ENCODE assay signal across 21 mouse cellular contexts in genomic region chr5:66253219-66253618, GRCm38 (mm10). TPM values are rescaled to one million over a fixed set of nuclear protein-coding genes. Genes with fewer than 3 reads are reported as not detected.
DNase-seq lines count a peak whose midpoint lies in the region; ATAC-seq and TF ChIP-seq lines count a peak whose summit lies in the region.
"Had no signal": no experiment of that assay in that cellular context is flagged by ENCODE, and none has a peak within 500 bp of the region (broad histone marks: within the 10 kb centered on the region; RNA-seq: fewer than 3 reads in every experiment).

No protein-coding gene starts in this region.

- no peaks in the 10 kb centered on the region for H3K4me1 ChIP-seq in forebrain, postnatal 0 days (ENCODE audit: insufficient read depth)
- H3K4me1 ChIP-seq in forebrain, embryonic 13.5 days, result no peaks in the 10 kb centered on the region
- no peaks in the 10 kb centered on the region for H3K4me1 ChIP-seq in kidney, postnatal 0 days (replicated peaks; ENCODE audit: insufficient read depth, low read length)
- H3K4me1 ChIP-seq in kidney, embryonic 14.5 days (ENCODE audit: control insufficient read depth, insufficient read depth, low read length), result no peaks in the 10 kb centered on the region
- no peaks in the 10 kb centered on the region for H3K4me1 ChIP-seq in midbrain, postnatal 0 days (ENCODE audit: insufficient read depth, low read length)
- 0 out of 2 replicates have a peak, but pooled peaks cover 2% of the 10 kb centered on the region for H3K4me1 ChIP-seq in midbrain, embryonic 16.5 days (ENCODE audit: control insufficient read depth, insufficient read depth, low read length)
- H3K4me1 ChIP-seq: embryonic facial prominence, embryonic 12.5 days; heart, embryonic 13.5 days; limb, embryonic 13.5 days; midbrain, embryonic 12.5 days had no signal

- no peaks in the 10 kb centered on the region for H3K9me3 ChIP-seq in forebrain, postnatal 0 days (ENCODE audit: low read length)
- no peaks in the 10 kb centered on the region for H3K9me3 ChIP-seq in forebrain, embryonic 13.5 days (replicated peaks)
- H3K9me3 ChIP-seq in kidney, postnatal 0 days (replicated peaks; ENCODE audit: low read length), result no peaks in the 10 kb centered on the region
- no peaks in the 10 kb centered on the region for H3K9me3 ChIP-seq in kidney, embryonic 14.5 days (ENCODE audit: control insufficient read depth, low read length)
- H3K9me3 ChIP-seq in midbrain, postnatal 0 days (ENCODE audit: low read length), result no peaks in the 10 kb centered on the region
- H3K9me3 ChIP-seq in midbrain, embryonic 16.5 days (replicated peaks; ENCODE audit: control insufficient read depth, low read length, poor library complexity, severe bottlenecking), result no peaks in the 10 kb centered on the region
- H3K9me3 ChIP-seq: embryonic facial prominence, embryonic 12.5 days; heart, embryonic 13.5 days; limb, embryonic 13.5 days; midbrain, embryonic 12.5 days had no signal

- no peak overlapping the region for H3K9ac ChIP-seq in forebrain, postnatal 0 days
- H3K9ac ChIP-seq in forebrain, embryonic 13.5 days, result no peak overlapping the region
- H3K9ac ChIP-seq in kidney, postnatal 0 days (ENCODE audit: low read depth, low read length), result no peak overlapping the region
- no peak overlapping the region for H3K9ac ChIP-seq in kidney, embryonic 14.5 days (ENCODE audit: low read depth, low read length)
- no peak overlapping the region for H3K9ac ChIP-seq in midbrain, postnatal 0 days (replicated peaks; ENCODE audit: low read length, poor library complexity, severe bottlenecking)
- no peak overlapping the region for H3K9ac ChIP-seq in midbrain, embryonic 16.5 days (ENCODE audit: low read depth, low read length)
- H3K9ac ChIP-seq: embryonic facial prominence, embryonic 12.5 days; heart, embryonic 13.5 days; limb, embryonic 13.5 days; liver, embryonic 14.5 days; midbrain, embryonic 12.5 days had no signal

- H3K36me3 ChIP-seq in forebrain, postnatal 0 days (ENCODE audit: insufficient read depth), result no peaks in the 10 kb centered on the region
- no peaks in the 10 kb centered on the region for H3K36me3 ChIP-seq in forebrain, embryonic 13.5 days (ENCODE audit: poor library complexity, severe bottlenecking)
- no peaks in the 10 kb centered on the region for H3K36me3 ChIP-seq in kidney, postnatal 0 days (ENCODE audit: insufficient read depth, low read length)
- no peaks in the 10 kb centered on the region for H3K36me3 ChIP-seq in kidney, embryonic 14.5 days (ENCODE audit: control insufficient read depth, insufficient read depth, low read length)
- H3K36me3 ChIP-seq in midbrain, postnatal 0 days (ENCODE audit: insufficient read depth, low read length), result no peaks in the 10 kb centered on the region
- H3K36me3 ChIP-seq in midbrain, embryonic 16.5 days (ENCODE audit: control insufficient read depth, insufficient read depth, low read length), result no peaks in the 10 kb centered on the region
- H3K36me3 ChIP-seq: embryonic facial prominence, embryonic 12.5 days; heart, embryonic 13.5 days; limb, embryonic 13.5 days; midbrain, embryonic 12.5 days had no signal

- no peak overlapping the region for H3K4me3 ChIP-seq in forebrain, postnatal 0 days (ENCODE audit: low read depth, low read length)
- no peak overlapping the region for H3K4me3 ChIP-seq in forebrain, embryonic 13.5 days
- H3K4me3 ChIP-seq in kidney, postnatal 0 days (replicated peaks; ENCODE audit: low read depth, low read length), result no peak overlapping the region
- no peak overlapping the region for H3K4me3 ChIP-seq in kidney, embryonic 14.5 days (ENCODE audit: low read length)
- no peak overlapping the region for H3K4me3 ChIP-seq in midbrain, postnatal 0 days (ENCODE audit: low read depth, low read length)
- no peak overlapping the region for H3K4me3 ChIP-seq in midbrain, embryonic 16.5 days (ENCODE audit: low read depth, low read length)
- H3K4me3 ChIP-seq: embryonic facial prominence, embryonic 12.5 days; heart, embryonic 13.5 days; limb, embryonic 13.5 days; midbrain, embryonic 12.5 days had no signal

- peak; percentile 49 for DNase-seq in forebrain, postnatal 0 days
- peak; percentile 22 for DNase-seq in kidney, postnatal 0 days (ENCODE audit: low spot score)
- DNase-seq in midbrain, postnatal 0 days (ENCODE audit: low spot score), result peak; percentile 52
- DNase-seq in adrenal gland, postnatal 10 days, result no peak
- DNase-seq: B cell, adult 2 months; cerebellum, adult 11 months; gastrocnemius, postnatal 25 days; kidney, postnatal 10 days; layer of hippocampus, adult 9-11 months; lung, postnatal 4 days; spleen, adult 18-20 months; thymus, adult 2 months had no signal

- no peak for ATAC-seq in forebrain, postnatal 0 days
- no peak for ATAC-seq in forebrain, embryonic 13.5 days
- no peak for ATAC-seq in kidney, postnatal 0 days (replicated peaks; ENCODE audit: low FRiP score, low read depth)
- ATAC-seq in kidney, embryonic 14.5 days (ENCODE audit: low FRiP score, low TSS enrichment), result no peak
- no peak for ATAC-seq in midbrain, postnatal 0 days (ENCODE audit: low FRiP score)
- ATAC-seq in midbrain, embryonic 16.5 days, result no peak
- ATAC-seq: inflammation-experienced regulatory T-cells, adult 6 months had no signal

- TF ChIP-seq CTCF in forebrain, postnatal 0 days (IDR thresholded peaks at IDR 0.05; ENCODE audit: low read depth), result peak; percentile 46
- peak; percentile 52 for TF ChIP-seq CTCF in kidney, postnatal 0 days (IDR thresholded peaks at IDR 0.05; ENCODE audit: low read depth)
- TF ChIP-seq CTCF in midbrain, postnatal 0 days (IDR thresholded peaks at IDR 0.05), result peak; percentile 68

- no peak overlapping the region for H3K4me2 ChIP-seq in forebrain, postnatal 0 days (ENCODE audit: low read depth)
- H3K4me2 ChIP-seq in forebrain, embryonic 13.5 days, result no peak overlapping the region
- H3K4me2 ChIP-seq in kidney, postnatal 0 days (ENCODE audit: low read length), result no peak overlapping the region
- H3K4me2 ChIP-seq in kidney, embryonic 14.5 days (replicated peaks; ENCODE audit: low read depth, low read length), result no peak overlapping the region
- no peak overlapping the region for H3K4me2 ChIP-seq in midbrain, postnatal 0 days (ENCODE audit: low read depth, low read length, poor library complexity, severe bottlenecking)
- H3K4me2 ChIP-seq in midbrain, embryonic 16.5 days (ENCODE audit: low read length), result no peak overlapping the region
- H3K4me2 ChIP-seq: embryonic facial prominence, embryonic 12.5 days; heart, embryonic 13.5 days; limb, embryonic 13.5 days; midbrain, embryonic 12.5 days had no signal

- 57% methylated on average over 5 of the region's 5 CpGs for WGBS in forebrain, postnatal 0 days
- WGBS in forebrain, embryonic 13.5 days, result 69% methylated on average over 5 of the region's 5 CpGs
- 61% methylated on average over 5 of the region's 5 CpGs for WGBS in kidney, postnatal 0 days
- WGBS in kidney, embryonic 14.5 days, result 71% methylated on average over 5 of the region's 5 CpGs
- WGBS in midbrain, postnatal 0 days, result 47% methylated on average over 5 of the region's 5 CpGs
- WGBS in midbrain, embryonic 16.5 days, result 58% methylated on average over 5 of the region's 5 CpGs

- no peaks in the 10 kb centered on the region for H3K27me3 ChIP-seq in forebrain, postnatal 0 days (ENCODE audit: insufficient read depth, low read length)
- H3K27me3 ChIP-seq in forebrain, embryonic 13.5 days, result no peaks in the 10 kb centered on the region
- no peaks in the 10 kb centered on the region for H3K27me3 ChIP-seq in kidney, postnatal 0 days (ENCODE audit: insufficient read depth, low read length)
- H3K27me3 ChIP-seq in kidney, embryonic 14.5 days (ENCODE audit: control insufficient read depth, insufficient read depth, low read length), result no peaks in the 10 kb centered on the region
- no peaks in the 10 kb centered on the region for H3K27me3 ChIP-seq in midbrain, postnatal 0 days (ENCODE audit: insufficient read depth, low read length)
- no peaks in the 10 kb centered on the region for H3K27me3 ChIP-seq in midbrain, embryonic 16.5 days (ENCODE audit: control insufficient read depth, insufficient read depth, low read depth, low read length)
- H3K27me3 ChIP-seq: embryonic facial prominence, embryonic 12.5 days; heart, embryonic 13.5 days; limb, embryonic 13.5 days; midbrain, embryonic 12.5 days had no signal

- no peak overlapping the region for H3K27ac ChIP-seq in forebrain, postnatal 0 days (ENCODE audit: low read depth, low read length)
- no peak overlapping the region for H3K27ac ChIP-seq in forebrain, embryonic 13.5 days
- H3K27ac ChIP-seq in kidney, postnatal 0 days, result no peak overlapping the region
- H3K27ac ChIP-seq in kidney, embryonic 14.5 days (ENCODE audit: low read depth, low read length), result no peak overlapping the region
- no peak overlapping the region for H3K27ac ChIP-seq in midbrain, postnatal 0 days (ENCODE audit: low read depth, low read length)
- H3K27ac ChIP-seq in midbrain, embryonic 16.5 days (ENCODE audit: low read length), result no peak overlapping the region
- H3K27ac ChIP-seq: embryonic facial prominence, embryonic 12.5 days; heart, embryonic 13.5 days; limb, embryonic 13.5 days; liver, embryonic 14.5 days; midbrain, embryonic 12.5 days had no signal

RNA-seq across cellular contexts. Expression of gene Nsun7, which starts 6.5 kb away (rescaled TPM):
- 4.3 and 5.2 TPM in 2 replicates for total RNA-seq in forebrain, postnatal 0 days (2014; rRNA removed)
- polyA plus RNA-seq in forebrain, postnatal 0 days (2015; fragmentation: Nextera tagmentation; extraction: Ambion mirVana), result 1.8 and 3.1 TPM in 2 replicates
- 1.5 and 1.9 TPM in 2 replicates for polyA plus RNA-seq in forebrain, embryonic 13.5 days (2015; fragmentation: Nextera tagmentation; extraction: Ambion mirVana)
- 0.38 and 0.46 TPM in 2 replicates for polyA plus RNA-seq in kidney, postnatal 0 days (2015; fragmentation: Nextera tagmentation; extraction: Ambion mirVana)
- 0.67 and 0.81 TPM in 2 replicates for polyA plus RNA-seq in kidney, embryonic 14.5 days (2014; fragmentation: Nextera tagmentation; extraction: Ambion mirVana)
- 4.7 and 6.9 TPM in 2 replicates for total RNA-seq in midbrain, postnatal 0 days (2014; rRNA removed)
- 2.9 and 3.1 TPM in 2 replicates for polyA plus RNA-seq in midbrain, postnatal 0 days (2015; fragmentation: Nextera tagmentation; extraction: Ambion mirVana)
- polyA plus RNA-seq in midbrain, embryonic 16.5 days (2015; fragmentation: Nextera tagmentation; extraction: Ambion mirVana), result 2.6 and 2.9 TPM in 2 replicates
- total RNA-seq in adrenal gland, postnatal 10 days (2021), result under 1 TPM; 0.39 to 0.48 TPM
- total RNA-seq: gastrocnemius, postnatal 25 days had no signal
